Mouse (Mus musculus): ENCODE data around the gene Orc3. TPM values are rescaled to one million over a fixed set of nuclear protein-coding genes. Genes with fewer than 3 reads are reported as not detected.

Gene Orc3
- polyA plus RNA-seq, 1 experiment from 2014 or later: 85.2 TPM

DNA sequence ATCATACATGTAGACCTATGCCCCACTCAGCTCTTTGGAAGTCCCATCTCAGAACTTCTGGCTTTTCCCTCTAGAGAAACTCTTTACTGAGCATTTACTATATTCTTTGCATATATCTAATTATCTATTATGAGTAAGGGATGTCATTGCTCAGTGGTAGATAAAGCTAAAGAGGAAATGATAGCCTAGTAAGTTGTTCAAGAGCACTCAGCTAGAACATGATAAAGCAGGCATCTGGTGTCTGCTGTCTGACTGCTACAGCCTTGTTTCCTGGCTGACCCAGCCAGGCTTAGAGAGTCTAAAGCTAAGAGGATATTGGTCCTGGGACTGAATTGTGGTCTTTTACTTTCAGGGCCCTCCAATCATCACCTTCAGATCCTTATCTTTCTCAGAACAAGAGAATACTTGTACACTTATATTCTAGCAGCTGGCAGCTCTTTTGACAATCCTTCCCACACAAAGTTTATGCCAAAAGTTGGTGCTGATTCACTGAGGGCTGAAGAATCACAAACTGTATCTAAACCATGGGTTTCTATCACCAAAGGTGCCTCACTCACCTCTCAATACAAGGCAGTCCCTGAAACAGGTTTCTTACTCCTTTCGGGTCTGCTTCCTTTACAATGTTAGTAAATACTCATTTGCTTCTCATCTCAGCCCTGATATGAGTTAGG is 86.2 kb downstream of the Orc3 start:
- 78% methylated on average over 1 of the region's 1 CpGs for WGBS
- Histone ChIP-seq H3K4me3 (no peak overlapping the region), H3K27ac (no peak overlapping the region), H3K27me3 (ENCODE audit: insufficient read depth, poor library complexity, severe bottlenecking) (no peaks in the 10 kb centered on the region), H3K36me3 (no peaks in the 10 kb centered on the region), H3K4me1 (no peaks in the 10 kb centered on the region), H3K9me3 (no peaks in the 10 kb centered on the region)
- DNase-seq (ENCODE audit: low spot score): no peak

DNA sequence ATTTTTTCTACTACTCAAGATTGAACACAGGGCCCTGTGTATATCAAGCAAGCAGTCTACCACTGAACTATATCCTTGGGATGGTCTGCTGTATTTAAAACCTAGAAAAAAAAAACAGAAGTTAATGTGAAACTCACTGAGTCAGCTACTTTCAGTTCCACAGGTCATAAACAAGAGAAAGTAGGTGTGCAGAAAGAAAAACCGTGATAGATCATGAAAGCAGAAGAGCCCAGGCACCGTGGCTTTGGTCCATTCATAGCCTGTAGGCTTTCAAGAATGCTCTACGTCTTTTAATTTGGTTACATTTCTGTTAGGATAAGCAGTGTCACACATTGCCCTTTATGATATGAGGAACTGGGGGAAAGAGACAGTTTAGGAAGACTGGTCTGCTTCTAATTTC is 88.0 kb downstream of the Orc3 start:
- Histone ChIP-seq H3K4me1 (no peaks in the 10 kb centered on the region), H3K36me3 (no peaks in the 10 kb centered on the region), H3K4me3 (no peak overlapping the region), H3K9me3 (no peaks in the 10 kb centered on the region), H3K27me3 (ENCODE audit: insufficient read depth, poor library complexity, severe bottlenecking) (no peaks in the 10 kb centered on the region), H3K27ac (no peak overlapping the region)
- WGBS: 85% methylated on average over 3 of the region's 3 CpGs
- DNase-seq (ENCODE audit: low spot score): no peak

DNA sequence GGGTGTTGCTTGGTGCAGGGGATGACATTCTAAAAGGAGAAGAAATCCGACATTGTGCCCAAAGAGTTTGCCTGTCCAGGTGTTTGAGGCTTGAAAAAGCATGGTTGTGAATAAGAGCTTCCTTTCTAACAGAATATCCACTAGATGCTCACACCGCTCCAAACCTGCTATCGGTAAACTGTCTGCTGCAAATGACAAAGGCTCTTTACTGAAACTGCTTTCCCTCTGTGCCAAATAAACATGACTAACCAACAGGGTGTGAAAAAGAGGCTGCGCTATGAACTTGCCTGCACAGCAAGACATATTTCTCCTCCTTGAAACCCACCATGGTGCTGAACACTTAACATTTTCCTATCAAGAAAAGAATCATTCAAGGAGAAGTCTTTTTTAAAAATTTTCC is 91.2 kb downstream of the Orc3 start:
- Histone ChIP-seq H3K27ac (no peak overlapping the region), H3K4me3 (no peak overlapping the region), H3K27me3 (ENCODE audit: insufficient read depth, poor library complexity, severe bottlenecking) (no peaks in the 10 kb centered on the region), H3K4me1 (no peaks in the 10 kb centered on the region), H3K9me3 (no peaks in the 10 kb centered on the region), H3K36me3 (no peaks in the 10 kb centered on the region)
- WGBS: 86% methylated on average over 4 of the region's 4 CpGs
- no peak for DNase-seq (ENCODE audit: low spot score)

DNA sequence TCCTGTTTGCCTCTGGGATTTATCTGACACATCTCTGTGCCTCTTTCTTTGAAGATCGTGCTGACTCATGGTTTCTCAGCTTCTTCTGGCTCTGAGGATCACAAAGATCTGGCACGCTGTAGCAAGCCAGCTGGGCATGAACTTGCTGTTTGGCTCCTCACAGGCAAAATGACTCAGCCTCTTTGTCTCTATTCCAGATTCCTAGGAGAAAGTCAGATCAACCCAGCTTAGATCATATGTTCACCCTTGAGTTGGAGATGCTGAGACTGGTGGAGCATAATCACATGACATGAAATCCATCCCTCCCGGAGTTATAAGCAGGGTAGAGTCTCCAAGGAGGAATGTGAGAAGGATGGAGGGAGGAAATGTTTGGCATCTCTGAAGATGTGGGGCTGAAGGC is 91.9 kb downstream of the Orc3 start:
- H3K27me3 ChIP-seq (ENCODE audit: insufficient read depth, poor library complexity, severe bottlenecking): no peaks in the 10 kb centered on the region
- H3K27ac ChIP-seq: no peak overlapping the region
- no peaks in the 10 kb centered on the region for H3K36me3 ChIP-seq
- H3K4me1 ChIP-seq: no peaks in the 10 kb centered on the region
- DNase-seq (ENCODE audit: low spot score): no peak
- H3K4me3 ChIP-seq: no peak overlapping the region
- 75% methylated on average over 3 of the region's 3 CpGs for WGBS
- H3K9me3 ChIP-seq: no peaks in the 10 kb centered on the region

Other genes with a start within 250 kb of the Orc3 start
- gene Akirin2, start 64.0 kb downstream of the Orc3 start, polyA plus RNA-seq (2016; fragmentation: Nextera tagmentation; extraction: Ambion mirVana): 45.2 and 68.4 TPM in 2 replicates
- 63.1 and 68.0 TPM in 2 replicates for gene Rars2, start within 50 bp of the Orc3 start, polyA plus RNA-seq (2016; fragmentation: Nextera tagmentation; extraction: Ambion mirVana)
- gene Slc35a1, start 72.5 kb upstream of the Orc3 start, polyA plus RNA-seq (2016; fragmentation: Nextera tagmentation; extraction: Ambion mirVana): 53.0 and 58.0 TPM in 2 replicates
- 0.05 TPM in 1 of 2 replicates, not detected in the other for gene Cfap206, start 115.3 kb upstream of the Orc3 start, polyA plus RNA-seq (2016; fragmentation: Nextera tagmentation; extraction: Ambion mirVana)
- not detected in 2 replicates for gene Gm136, start 141.3 kb upstream of the Orc3 start, polyA plus RNA-seq (2016; fragmentation: Nextera tagmentation; extraction: Ambion mirVana)
- 39.0 and 47.7 TPM in 2 replicates for gene Smim8, start 163.5 kb upstream of the Orc3 start, polyA plus RNA-seq (2016; fragmentation: Nextera tagmentation; extraction: Ambion mirVana)

Data from heart, embryonic 10.5 days (tissue).